Mouse (Mus musculus): ENCODE measurements at regions not wholly inside any gene's neighbourhood (a gene's known extent, or its start where the extent isn't known, plus 50 kb on each side); places are given as distances from the start of the nearest gene placed in this dataset.

DNA sequence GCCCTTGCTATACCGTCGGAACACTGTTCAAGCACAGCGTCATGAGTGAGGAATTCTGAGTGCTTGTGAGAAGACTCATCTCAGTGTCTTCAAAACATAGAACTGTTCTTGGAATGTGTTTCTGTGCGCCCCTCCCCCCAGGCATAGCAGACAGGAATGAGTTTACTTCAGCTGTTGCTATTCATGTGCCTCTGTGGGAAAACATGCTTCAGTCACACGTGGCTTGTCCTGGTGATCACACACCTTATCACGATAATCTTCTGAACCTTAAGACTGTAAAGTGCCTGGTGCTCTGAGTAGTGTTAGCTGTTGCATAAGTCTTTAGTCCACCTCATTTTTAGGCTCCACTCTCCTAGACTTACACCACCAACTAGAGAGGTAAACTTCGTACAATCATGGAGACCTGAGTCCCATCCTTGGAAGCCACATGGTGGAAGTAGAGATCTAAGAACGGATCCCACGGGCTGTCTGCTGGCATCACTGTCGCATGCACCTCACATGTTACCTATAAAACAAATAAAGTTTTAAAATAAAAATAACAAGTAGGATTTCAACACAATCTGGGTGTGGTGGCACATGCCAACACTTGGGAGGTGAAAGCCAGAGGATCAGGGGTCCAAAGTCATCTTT lies 1143.8 kb downstream of the 4930447A16Rik start:
- no peak for ATAC-seq (replicated peaks; ENCODE audit: low FRiP score, poor library complexity, severe bottlenecking)

DNA sequence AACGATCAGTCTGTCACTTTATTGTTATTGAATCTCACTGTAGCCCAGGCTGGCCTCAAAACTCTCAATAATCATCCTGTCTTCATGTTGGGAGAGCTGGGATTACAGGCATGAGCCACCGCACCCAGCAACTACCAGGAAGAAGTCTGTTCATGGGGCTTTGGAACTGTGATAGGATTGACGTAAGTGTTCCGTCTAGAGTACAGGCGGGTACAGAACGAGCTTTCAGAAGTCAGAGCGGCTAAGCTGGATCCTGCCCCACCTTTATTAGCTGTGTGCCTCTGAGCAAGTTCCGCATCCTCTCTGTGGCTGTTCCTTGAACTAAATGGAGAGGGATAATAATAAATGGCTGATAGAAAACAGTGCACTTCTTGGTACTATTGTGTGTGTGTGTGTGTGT lies 1144.8 kb downstream of the 4930447A16Rik start:
- ATAC-seq (replicated peaks; ENCODE audit: low FRiP score, poor library complexity, severe bottlenecking), result no peak

GRCm38 (mm10) chr15:38570735-38571134 lies 1145.4 kb downstream of the 4930447A16Rik start:
- no peak for ATAC-seq (replicated peaks; ENCODE audit: low FRiP score, poor library complexity, severe bottlenecking)

- no peak for ATAC-seq (replicated peaks; ENCODE audit: low FRiP score, poor library complexity, severe bottlenecking)
Observed at GRCm38 (mm10) chr15:38572652-38573051, 1147.3 kb downstream of the 4930447A16Rik start.

DNA sequence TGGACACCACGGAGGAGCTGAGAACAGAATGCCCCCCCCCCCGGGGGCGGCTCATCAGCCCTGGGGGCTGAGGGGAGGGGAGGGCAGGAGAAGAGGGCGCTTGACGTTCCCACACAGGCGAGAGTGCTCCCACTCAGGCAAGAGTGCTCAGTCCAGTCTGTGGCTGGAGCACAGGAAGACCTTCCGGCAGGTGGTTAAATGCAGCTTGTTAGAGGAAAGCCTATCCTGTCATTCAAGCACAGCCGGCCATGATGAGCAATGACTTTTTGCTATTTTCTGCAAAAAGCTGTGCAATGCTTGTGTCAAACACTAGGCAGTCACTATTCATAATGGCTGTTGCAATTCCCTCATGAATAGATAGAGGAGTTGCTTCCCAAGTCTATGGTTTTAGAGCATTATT lies 1149.1 kb downstream of the 4930447A16Rik start:
- no peak for ATAC-seq (replicated peaks; ENCODE audit: low FRiP score, poor library complexity, severe bottlenecking)

- ATAC-seq (replicated peaks; ENCODE audit: low FRiP score, poor library complexity, severe bottlenecking), result no peak
Observed at GRCm38 (mm10) chr15:38575254-38575653, 1149.9 kb downstream of the 4930447A16Rik start.

DNA sequence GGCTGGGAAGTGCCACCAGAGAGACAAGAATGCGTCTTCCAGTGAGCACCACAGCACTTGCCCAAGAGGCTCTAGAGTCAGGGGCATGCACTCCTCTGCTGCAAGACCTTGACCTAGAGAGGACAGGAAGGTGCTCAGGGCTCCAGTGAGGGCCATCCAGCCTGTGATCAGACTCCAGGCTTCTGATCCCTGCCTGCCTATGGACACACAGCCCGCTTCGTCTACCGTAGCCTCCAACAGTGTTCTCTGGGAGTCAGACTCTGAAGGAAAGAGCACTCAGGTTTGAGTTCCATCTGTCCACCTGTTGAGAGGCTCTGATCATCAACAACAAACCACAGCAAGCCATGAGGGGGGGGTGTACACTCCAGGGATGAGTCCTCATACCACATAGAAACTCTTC lies 1152.3 kb downstream of the 4930447A16Rik start:
- ATAC-seq (replicated peaks; ENCODE audit: low FRiP score, poor library complexity, severe bottlenecking), result no peak

- no peak for ATAC-seq (replicated peaks; ENCODE audit: low FRiP score, poor library complexity, severe bottlenecking)
Observed at GRCm38 (mm10) chr15:38579481-38579880, 1154.1 kb downstream of the 4930447A16Rik start.

DNA sequence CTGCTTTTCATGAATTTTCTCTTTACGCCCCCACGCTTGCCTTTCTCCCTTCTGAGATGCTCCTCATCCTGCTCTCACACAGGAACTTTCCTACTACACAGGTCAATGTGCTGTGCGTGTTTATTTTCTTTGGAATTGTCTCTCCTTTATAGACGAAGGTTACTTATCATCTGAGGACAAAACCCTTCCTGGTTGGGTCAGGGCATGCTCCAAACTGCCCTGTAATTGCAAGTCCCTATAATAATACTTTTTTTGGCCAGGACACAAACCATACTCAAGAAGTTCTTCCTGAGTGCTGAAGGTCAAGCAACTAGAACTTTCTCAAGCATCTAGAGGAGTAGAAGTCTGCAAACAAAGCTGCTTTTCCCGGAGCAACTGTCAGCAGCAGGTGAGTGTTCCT lies 1158.1 kb downstream of the 4930447A16Rik start:
- no peak for ATAC-seq (replicated peaks; ENCODE audit: low FRiP score, poor library complexity, severe bottlenecking)

- no peak for ATAC-seq (replicated peaks; ENCODE audit: low FRiP score, poor library complexity, severe bottlenecking)
Observed at GRCm38 (mm10) chr15:38584425-38584824, 1159.1 kb downstream of the 4930447A16Rik start.

- no peak for ATAC-seq (replicated peaks; ENCODE audit: low FRiP score, poor library complexity, severe bottlenecking)
Observed at GRCm38 (mm10) chr15:38585610-38586009, 1160.3 kb downstream of the 4930447A16Rik start.

DNA sequence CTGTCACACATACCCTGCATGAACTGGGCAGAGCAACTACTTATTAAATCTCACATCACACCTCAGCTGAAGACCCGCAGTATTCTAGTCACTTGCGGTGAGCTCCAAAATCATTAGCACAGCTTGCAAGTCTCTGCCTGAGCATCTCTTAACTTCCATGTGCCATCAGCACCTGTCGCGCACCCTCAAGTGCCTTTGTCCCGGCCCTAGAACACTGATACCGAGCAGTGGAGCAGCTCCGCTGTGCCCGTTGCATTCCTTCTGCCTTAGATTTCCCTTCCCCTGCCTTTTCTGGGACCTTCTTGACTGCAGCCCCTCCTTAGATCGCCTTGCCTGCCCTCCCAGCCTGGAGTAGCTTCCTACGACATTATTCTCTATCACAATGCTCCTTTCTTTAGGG lies 1161.2 kb downstream of the 4930447A16Rik start:
- ATAC-seq (replicated peaks; ENCODE audit: low FRiP score, poor library complexity, severe bottlenecking), result no peak

GRCm38 (mm10) chr15:38588268-38588667 lies 1162.9 kb downstream of the 4930447A16Rik start:
- ATAC-seq (replicated peaks; ENCODE audit: low FRiP score, poor library complexity, severe bottlenecking), result no peak

GRCm38 (mm10) chr15:38589010-38589409 lies 1163.7 kb downstream of the 4930447A16Rik start:
- no peak for ATAC-seq (replicated peaks; ENCODE audit: low FRiP score, poor library complexity, severe bottlenecking)

GRCm38 (mm10) chr15:38589675-38590074 lies 1164.3 kb downstream of the 4930447A16Rik start:
- ATAC-seq (replicated peaks; ENCODE audit: low FRiP score, poor library complexity, severe bottlenecking), result no peak

DNA sequence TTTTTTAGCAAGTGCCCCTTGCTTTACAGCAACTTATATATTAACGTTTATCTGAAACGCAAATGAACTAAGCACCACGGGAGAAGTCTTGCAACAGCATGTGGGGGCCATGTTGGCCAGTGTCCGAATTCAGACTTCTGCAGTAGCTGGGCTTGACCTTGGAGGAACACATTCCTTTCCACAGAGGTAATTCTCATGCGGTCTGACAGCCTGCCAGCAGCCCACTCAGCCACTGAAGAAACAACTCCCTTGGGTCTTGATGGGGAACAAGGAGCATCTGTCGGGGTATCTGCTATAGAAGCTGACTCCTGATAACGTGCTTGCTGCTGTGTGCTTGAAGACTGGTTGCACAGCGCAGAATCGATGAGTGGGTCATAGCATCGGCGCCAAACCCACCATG lies 1168.7 kb downstream of the 4930447A16Rik start:
- no peak for ATAC-seq (replicated peaks; ENCODE audit: low FRiP score, poor library complexity, severe bottlenecking)

DNA sequence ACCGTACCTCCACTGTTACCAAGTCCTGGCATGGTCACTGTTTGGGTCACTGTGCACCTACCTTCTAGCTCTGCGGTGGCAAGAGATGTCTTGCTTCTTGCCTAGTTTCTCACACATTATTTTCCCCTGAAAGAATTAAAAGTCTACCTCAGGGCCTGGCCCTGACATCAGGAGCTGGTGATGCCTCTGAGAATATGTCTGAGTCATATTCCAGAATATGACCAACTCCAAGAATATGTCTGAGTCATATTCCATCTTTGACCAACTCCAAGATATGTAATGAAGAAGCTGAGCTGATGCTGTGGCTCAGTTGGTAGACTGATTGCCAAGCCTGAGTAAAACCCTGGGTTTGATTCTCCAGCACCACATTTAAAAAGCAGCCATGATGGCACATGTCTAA lies 1169.4 kb downstream of the 4930447A16Rik start:
- ATAC-seq (replicated peaks; ENCODE audit: low FRiP score, poor library complexity, severe bottlenecking), result no peak

DNA sequence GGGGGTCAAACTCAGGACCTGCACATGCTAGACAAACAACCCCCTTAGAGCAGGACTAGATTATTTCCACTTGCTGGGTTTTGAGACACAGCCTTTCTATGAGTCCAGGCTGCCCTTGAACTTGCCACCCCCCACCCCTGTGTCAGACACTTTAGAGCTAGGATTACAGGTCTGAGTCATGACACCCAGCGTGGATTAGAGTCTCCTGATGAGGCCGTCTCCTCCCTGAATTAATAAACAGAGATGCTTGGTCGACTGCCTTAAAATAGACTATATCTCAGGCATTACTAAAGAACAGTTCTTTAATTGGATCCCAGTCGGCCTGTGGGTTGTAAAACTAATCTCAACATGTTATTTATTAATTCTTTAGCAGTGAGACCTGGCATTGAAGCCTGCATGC lies 1170.5 kb downstream of the 4930447A16Rik start:
- ATAC-seq (replicated peaks; ENCODE audit: low FRiP score, poor library complexity, severe bottlenecking), result no peak

DNA sequence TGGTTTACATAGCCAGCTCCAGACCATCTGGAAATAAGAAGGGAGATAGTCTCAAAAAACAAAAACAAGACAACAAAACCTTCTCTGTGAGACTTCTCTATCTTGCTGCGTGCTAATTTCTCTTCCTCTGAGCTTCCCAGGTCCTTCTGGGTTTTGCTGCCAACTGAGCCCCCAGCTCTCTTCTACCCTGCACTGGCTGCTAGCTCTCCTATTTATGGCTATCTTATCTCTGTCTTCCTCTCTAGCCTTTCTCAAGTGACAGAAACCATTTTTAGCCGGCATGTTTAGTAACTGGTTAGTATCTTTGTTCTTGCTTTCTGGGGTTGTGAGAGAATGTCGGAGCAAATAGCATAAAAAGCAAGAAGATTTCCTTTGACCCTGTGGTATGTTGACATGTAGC lies 1172.1 kb downstream of the 4930447A16Rik start:
- ATAC-seq (replicated peaks; ENCODE audit: low FRiP score, poor library complexity, severe bottlenecking), result no peak

- no peak for ATAC-seq (replicated peaks; ENCODE audit: low FRiP score, poor library complexity, severe bottlenecking)
Observed at GRCm38 (mm10) chr15:38601436-38601835, 1176.1 kb downstream of the 4930447A16Rik start.

DNA sequence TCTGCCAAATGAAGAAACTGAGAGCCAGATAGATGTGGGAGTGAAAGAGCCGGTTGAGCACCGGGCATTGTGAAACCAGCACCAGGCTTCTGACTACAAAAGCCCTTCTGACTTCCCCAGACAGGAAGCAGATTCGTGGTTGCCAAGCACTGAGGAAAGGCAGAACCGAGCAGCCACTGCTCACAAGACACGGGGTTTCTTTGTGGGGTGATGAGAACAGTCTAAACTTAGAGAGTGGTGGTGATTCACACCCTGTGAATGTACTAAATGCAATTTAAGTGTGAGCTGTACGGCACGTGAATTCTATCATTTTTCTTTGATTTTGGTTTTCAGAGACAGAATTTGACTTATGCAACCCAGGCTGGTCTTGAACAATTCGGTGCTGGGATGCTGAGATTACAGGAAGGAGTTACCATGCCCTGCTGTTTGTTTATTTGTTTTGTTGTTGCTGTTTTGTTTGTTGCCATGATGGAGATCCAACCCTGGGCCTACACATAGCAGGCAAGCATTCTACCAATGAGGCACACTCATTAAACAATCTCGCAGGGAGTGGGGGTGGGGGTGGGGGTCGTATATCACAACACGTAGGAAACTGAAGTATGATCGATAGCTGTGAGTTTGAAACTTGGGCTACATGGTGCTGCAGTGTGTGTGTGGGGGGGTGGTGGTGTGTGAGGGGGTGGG lies 1177.0 kb downstream of the 4930447A16Rik start:
- ATAC-seq (replicated peaks; ENCODE audit: low FRiP score, poor library complexity, severe bottlenecking), result no peak

GRCm38 (mm10) chr15:38603918-38604317 lies 1178.6 kb downstream of the 4930447A16Rik start:
- ATAC-seq (replicated peaks; ENCODE audit: low FRiP score, poor library complexity, severe bottlenecking), result no peak
